Mouse (Mus musculus): ENCODE data around the gene Gm28269.

The Gm28269 gene

DNA sequence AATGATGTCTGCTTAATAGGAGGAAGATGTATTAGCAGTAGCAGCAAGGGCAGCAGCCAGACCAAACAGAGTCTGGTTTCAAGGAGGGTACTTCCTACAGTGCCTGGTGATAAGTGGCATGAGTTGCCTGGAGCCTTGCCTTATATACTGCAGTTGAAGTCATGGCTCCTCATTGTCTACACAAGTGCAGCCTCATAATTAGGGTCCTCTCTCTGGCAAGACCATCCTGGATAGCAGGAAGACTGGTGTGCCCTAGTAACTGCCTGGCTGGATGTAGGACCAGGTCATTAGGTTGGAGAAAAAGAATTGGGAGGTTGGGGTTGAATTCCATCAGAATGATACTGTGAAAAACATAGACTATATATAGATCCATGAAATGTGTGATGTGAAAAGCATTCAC is at the start of gene Gm28269:
Gene Gm28269 (minus strand): TSS at position 101 of the 400 bp plus-strand sequence.
- no peak for DNase-seq (ENCODE audit: low spot score in 2 of 2)

DNA sequence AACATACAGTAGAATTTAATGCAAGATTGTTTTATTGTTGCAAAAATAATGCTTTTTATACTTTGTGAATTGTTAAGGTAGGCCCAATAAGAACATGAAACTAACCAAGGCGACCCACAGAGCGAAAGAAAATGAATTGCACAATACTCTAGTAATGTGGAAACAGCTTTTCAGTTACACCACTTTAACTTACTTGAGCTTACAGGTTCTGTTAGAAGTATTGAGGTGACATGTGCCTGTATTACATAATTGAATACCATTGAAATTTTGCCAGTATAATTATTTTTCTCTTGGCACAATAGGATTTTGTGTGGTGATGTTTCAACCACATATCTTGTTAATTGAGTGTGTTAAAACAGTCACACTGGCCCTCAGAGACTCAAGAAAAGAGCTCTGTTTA is 28.0 kb downstream of the Gm28269 start:
- DNase-seq (ENCODE audit: low spot score in 2 of 2) = no peak

DNA sequence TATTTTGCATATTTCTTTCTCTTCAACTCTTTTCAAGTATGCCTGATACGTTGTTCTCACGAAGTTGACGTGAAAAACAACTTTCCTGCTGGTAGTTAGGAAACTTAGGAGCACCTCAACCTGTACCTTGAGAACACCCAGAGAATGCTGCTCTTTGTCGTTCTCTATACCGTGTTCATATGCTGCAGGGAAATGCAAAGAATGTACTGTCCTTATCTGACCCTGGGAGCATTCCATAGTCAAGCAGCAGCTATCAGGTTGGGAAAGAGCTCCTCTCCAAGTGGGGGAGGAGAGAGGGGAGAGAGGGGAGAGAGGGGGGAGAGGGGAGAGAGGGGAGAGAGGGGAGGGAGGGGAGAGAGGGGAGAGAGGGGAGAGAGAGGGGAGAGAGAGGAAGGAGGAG is 29.6 kb downstream of the Gm28269 start:
- no peak for DNase-seq (ENCODE audit: low spot score in 2 of 2)

DNA sequence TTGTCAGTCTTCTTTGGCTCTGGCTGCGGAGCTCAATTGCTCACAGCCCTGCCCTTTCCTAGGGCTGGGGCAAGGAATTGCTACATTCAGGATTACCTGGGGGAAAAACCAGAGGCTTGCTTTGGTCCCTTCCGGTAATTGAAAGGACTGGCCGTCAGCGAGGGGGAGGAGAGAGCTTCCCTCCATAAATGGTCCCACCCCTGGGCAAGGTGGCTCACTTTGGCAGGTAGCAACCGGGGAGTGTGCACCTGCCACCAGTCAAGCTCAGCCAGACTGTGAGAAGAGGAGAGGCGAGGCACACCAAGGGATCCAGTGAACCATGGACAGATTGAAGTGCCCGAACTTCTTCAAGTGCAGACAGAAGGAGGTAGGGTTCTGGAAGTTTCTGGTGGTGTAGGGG is 30.1 kb downstream of the Gm28269 start, which contains the start of gene Slc6a14:
Gene Slc6a14 (plus strand): TSS at position 68 of the 400 bp plus-strand sequence.
- DNase-seq (ENCODE audit: low spot score in 2 of 2) = no peak

DNA sequence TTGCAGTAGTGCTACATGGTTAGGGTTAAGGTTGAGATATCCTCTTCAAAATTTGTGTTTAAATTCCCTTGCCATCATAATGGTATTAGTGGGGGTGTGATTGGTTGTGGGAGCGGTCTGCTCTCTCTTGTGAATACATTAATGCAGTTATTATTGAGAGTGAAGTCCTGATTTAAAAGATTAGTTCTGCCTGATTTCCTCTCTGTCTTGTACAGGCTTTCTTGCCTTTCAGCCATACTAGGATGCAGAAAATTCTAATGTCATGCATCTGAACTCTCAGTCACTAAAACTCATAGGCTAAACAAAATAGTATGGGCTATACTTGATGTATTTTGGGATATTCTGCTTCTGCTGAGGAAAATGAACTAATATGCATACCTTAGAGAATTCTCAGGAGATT is 40.4 kb downstream of the Gm28269 start:
- no peak for DNase-seq (ENCODE audit: low spot score in 2 of 2)

- DNase-seq (ENCODE audit: low spot score in 2 of 2) = no peak
These were observed 43.3 kb downstream of the Gm28269 start for GRCm38 (mm10) chrX:21701646-21702045.

DNA sequence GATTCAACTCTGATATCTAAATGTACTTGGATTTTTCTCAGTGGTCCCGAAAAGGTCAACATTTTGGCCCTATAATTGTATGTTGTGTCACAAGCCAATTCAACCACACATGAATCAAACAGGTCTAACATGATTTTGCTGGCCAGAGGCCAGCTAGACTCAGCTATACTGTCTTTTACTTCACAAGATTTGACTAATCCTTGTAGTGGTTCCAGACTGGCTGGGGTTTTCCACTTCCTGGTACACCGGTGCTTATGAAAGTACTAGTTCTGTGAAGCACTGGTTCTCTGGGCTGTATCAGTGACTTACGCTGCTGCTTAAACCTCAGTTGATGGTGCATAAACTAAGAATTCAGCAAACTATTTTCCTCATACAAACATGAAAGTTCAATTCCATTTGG is 49.2 kb downstream of the Gm28269 start:
- DNase-seq (ENCODE audit: low spot score in 2 of 2) = no peak

DNA sequence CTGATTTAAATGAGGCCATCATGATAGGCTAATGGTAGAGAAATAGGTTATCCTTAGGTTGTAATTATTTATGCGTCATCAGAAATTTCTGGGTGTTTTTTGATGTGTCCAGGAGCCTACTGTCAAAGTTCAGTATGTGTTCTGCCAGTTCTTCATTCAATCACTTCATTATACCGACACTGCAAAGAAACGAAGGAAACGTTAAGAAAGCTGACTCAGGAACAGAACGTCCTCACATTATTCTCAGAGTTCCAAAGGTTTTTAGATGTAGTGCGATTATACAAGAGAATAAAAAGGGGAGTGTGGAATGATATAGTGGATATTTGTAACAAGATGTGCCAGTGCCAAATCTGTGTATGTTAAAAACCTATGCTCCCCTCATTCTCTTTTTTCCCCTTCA is 49.7 kb downstream of the Gm28269 start:
- no peak for DNase-seq (ENCODE audit: low spot score in 2 of 2)
